In the genomic region with DNA sequence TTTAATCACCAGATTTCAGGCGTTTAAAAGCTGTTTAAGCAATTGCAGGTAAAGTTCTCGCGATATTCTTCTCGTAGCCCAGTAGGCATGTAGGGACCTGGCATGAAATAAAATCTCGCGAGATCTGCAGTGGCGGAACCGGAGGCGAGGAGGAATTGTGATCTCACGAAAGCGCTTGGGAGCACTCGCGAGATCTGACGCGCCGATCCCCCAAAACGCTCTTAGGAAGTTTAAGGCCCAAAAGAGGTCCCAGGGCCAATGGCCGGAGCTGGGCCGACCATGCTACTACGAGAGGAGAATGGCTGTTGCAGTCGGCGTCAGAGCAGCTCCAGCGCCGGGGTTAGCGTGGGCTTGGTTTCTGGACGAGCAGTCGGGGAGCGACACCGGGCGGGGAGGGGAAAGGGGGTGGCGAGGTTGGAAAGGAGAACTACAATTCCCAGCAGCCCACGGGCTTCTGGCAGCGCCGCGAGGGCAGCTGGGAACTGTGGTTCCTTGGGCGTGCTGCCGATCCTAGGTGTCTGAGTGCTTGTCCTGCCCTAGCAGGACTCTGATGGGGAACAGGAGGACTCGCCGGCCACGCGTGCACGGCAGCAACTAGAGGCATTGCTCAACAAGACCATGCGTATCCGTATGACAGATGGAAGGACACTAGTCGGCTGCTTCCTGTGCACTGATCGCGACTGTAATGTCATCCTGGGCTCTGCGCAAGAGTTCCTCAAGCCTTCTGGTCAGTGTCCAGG, we compare ENCODE assay signal across 7 mouse cellular contexts. TPM values are rescaled to one million over a fixed set of nuclear protein-coding genes. Genes with fewer than 3 reads are reported as not detected.
DNase-seq lines count a peak whose midpoint lies in the region; ATAC-seq lines count a peak whose summit lies in the region.

No protein-coding gene starts in this region.

- peaks cover 54% of the 10 kb centered on the region for H3K4me1 ChIP-seq in embryonic facial prominence, embryonic 10.5 days
- peaks cover 52% of the 10 kb centered on the region for H3K4me1 ChIP-seq in limb, embryonic 10.5 days
- peaks cover 45% of the 10 kb centered on the region for H3K4me1 ChIP-seq in midbrain, embryonic 13.5 days (replicated peaks)

- ATAC-seq in granulocyte monocyte progenitor cell, adult 5-6 weeks (replicated peaks; ENCODE audit: poor library complexity, severe bottlenecking), result peak; percentile 76
- peak; percentile 87 for ATAC-seq in midbrain, embryonic 13.5 days

- H3K9me3 ChIP-seq in embryonic facial prominence, embryonic 10.5 days, result no peaks in the 10 kb centered on the region
- H3K9me3 ChIP-seq in limb, embryonic 10.5 days (replicated peaks), result no peaks in the 10 kb centered on the region
- no peaks in the 10 kb centered on the region for H3K9me3 ChIP-seq in midbrain, embryonic 13.5 days

- H3K27me3 ChIP-seq in embryonic facial prominence, embryonic 10.5 days (replicated peaks; ENCODE audit: low read depth, poor library complexity, severe bottlenecking), result peaks cover 13% of the 10 kb centered on the region
- peaks cover 12% of the 10 kb centered on the region; the same call in 1 of the 2 replicates for H3K27me3 ChIP-seq in limb, embryonic 10.5 days (ENCODE audit: low read depth, poor library complexity, severe bottlenecking)
- H3K27me3 ChIP-seq in midbrain, embryonic 13.5 days, result peaks cover 15% of the 10 kb centered on the region

- peak overlapping the region; percentile 83 for H3K9ac ChIP-seq in midbrain, embryonic 13.5 days (replicated peaks)

- peak; percentile 97 for DNase-seq in adrenal gland, adult 8-10 months
- peak; percentile 95 for DNase-seq in embryonic facial prominence, embryonic 10.5 days (ENCODE audit: low spot score)
- DNase-seq in kidney, adult 11 months, result peak; percentile 98
- peak; percentile 93 for DNase-seq in limb, embryonic 10.5 days (ENCODE audit: low spot score)
- DNase-seq in spleen, adult 12 weeks (ENCODE audit: low spot score), result peak; percentile 96

- peak overlapping the region; percentile 85 for H3K4me2 ChIP-seq in midbrain, embryonic 13.5 days (replicated peaks)

- H3K27ac ChIP-seq in embryonic facial prominence, embryonic 10.5 days (replicated peaks), result peak overlapping the region; percentile 93
- H3K27ac ChIP-seq in limb, embryonic 10.5 days, result peak overlapping the region; percentile 98
- peak overlapping the region; percentile 97 for H3K27ac ChIP-seq in midbrain, embryonic 13.5 days

- H3K4me3 ChIP-seq in embryonic facial prominence, embryonic 10.5 days, result peak overlapping the region; percentile 71
- H3K4me3 ChIP-seq in limb, embryonic 10.5 days, result peak overlapping the region; percentile 69
- H3K4me3 ChIP-seq in midbrain, embryonic 13.5 days (replicated peaks), result peak overlapping the region; percentile 67

- peaks cover 29% of the 10 kb centered on the region for H3K36me3 ChIP-seq in embryonic facial prominence, embryonic 10.5 days (replicated peaks)
- H3K36me3 ChIP-seq in limb, embryonic 10.5 days, result peaks cover 23% of the 10 kb centered on the region
- peaks cover 26% of the 10 kb centered on the region for H3K36me3 ChIP-seq in midbrain, embryonic 13.5 days

- WGBS in embryonic facial prominence, embryonic 10.5 days, result under 1% methylated on average over 48 of the region's 48 CpGs
- WGBS in limb, embryonic 10.5 days, result under 1% methylated on average over 48 of the region's 48 CpGs
- 1% methylated on average over 48 of the region's 48 CpGs for WGBS in midbrain, embryonic 13.5 days

RNA-seq across cellular contexts. Expression of gene Cyb5d1, which starts 0.4 kb away (rescaled TPM):
- 10 to 100 TPM; 53.9 to 65.7 (median 60.5) TPM for total RNA-seq in adrenal gland, adult 8-10 months (2022)
- polyA plus RNA-seq in embryonic facial prominence, embryonic 10.5 days (2016; fragmentation: Nextera tagmentation; extraction: Ambion mirVana), result 49.3 and 50.2 TPM in 2 replicates
- 22.8 and 25.2 TPM in 2 replicates for total RNA-seq in granulocyte monocyte progenitor cell, adult 5-6 weeks (2014; fragmentation: Nextera tagmentation)
- total RNA-seq in granulocyte monocyte progenitor cell, adult 5-6 weeks (2017), result 32.7 and 38.2 TPM in 2 replicates
- polyA plus RNA-seq in limb, embryonic 10.5 days (2016; fragmentation: Nextera tagmentation; extraction: Ambion mirVana), result 45.2 and 51.6 TPM in 2 replicates
- 41.8 and 47.7 TPM in 2 replicates for polyA plus RNA-seq in midbrain, embryonic 13.5 days (2015; fragmentation: Nextera tagmentation; extraction: Ambion mirVana)

RNA-seq across cellular contexts. Expression of gene Naa38, which starts 0.5 kb away (rescaled TPM):
- 100 to 1,000 TPM; 138 to 160 (median 154) TPM for total RNA-seq in adrenal gland, adult 8-10 months (2022)
- 136 and 137 TPM in 2 replicates for polyA plus RNA-seq in embryonic facial prominence, embryonic 10.5 days (2016; fragmentation: Nextera tagmentation; extraction: Ambion mirVana)
- total RNA-seq in granulocyte monocyte progenitor cell, adult 5-6 weeks (2014; fragmentation: Nextera tagmentation), result 164 and 170 TPM in 2 replicates
- total RNA-seq in granulocyte monocyte progenitor cell, adult 5-6 weeks (2017), result 112 and 181 TPM in 2 replicates
- polyA plus RNA-seq in limb, embryonic 10.5 days (2016; fragmentation: Nextera tagmentation; extraction: Ambion mirVana), result 140 and 151 TPM in 2 replicates
- 92.2 and 105 TPM in 2 replicates for polyA plus RNA-seq in midbrain, embryonic 13.5 days (2015; fragmentation: Nextera tagmentation; extraction: Ambion mirVana)

RNA-seq across cellular contexts. Expression of gene Tmem88, which starts 2.2 kb away (rescaled TPM):
- total RNA-seq in adrenal gland, adult 8-10 months (2022), result 10 to 100 TPM in 2 of 4 experiments, 1 to 10 TPM in 2; 6.3 to 16.0 (median 10.4) TPM
- polyA plus RNA-seq in embryonic facial prominence, embryonic 10.5 days (2016; fragmentation: Nextera tagmentation; extraction: Ambion mirVana), result 19.8 and 23.1 TPM in 2 replicates
- not detected in 2 replicates for total RNA-seq in granulocyte monocyte progenitor cell, adult 5-6 weeks (2014; fragmentation: Nextera tagmentation)
- total RNA-seq in granulocyte monocyte progenitor cell, adult 5-6 weeks (2017), result 0.56 TPM in 1 of 2 replicates, not detected in the other
- polyA plus RNA-seq in limb, embryonic 10.5 days (2016; fragmentation: Nextera tagmentation; extraction: Ambion mirVana), result 23.0 and 24.7 TPM in 2 replicates
- 4.9 and 7.0 TPM in 2 replicates for polyA plus RNA-seq in midbrain, embryonic 13.5 days (2015; fragmentation: Nextera tagmentation; extraction: Ambion mirVana)

RNA-seq across cellular contexts. Expression of gene Kdm6b, which starts 17.7 kb away (rescaled TPM):
- 10 to 100 TPM; 20.4 to 44.2 (median 35.1) TPM for total RNA-seq in adrenal gland, adult 8-10 months (2022)
- polyA plus RNA-seq in embryonic facial prominence, embryonic 10.5 days (2016; fragmentation: Nextera tagmentation; extraction: Ambion mirVana), result 39.8 and 39.9 TPM in 2 replicates
- 12.1 and 14.4 TPM in 2 replicates for total RNA-seq in granulocyte monocyte progenitor cell, adult 5-6 weeks (2014; fragmentation: Nextera tagmentation)
- total RNA-seq in granulocyte monocyte progenitor cell, adult 5-6 weeks (2017), result 0.99 and 2.8 TPM in 2 replicates
- 36.6 and 40.8 TPM in 2 replicates for polyA plus RNA-seq in limb, embryonic 10.5 days (2016; fragmentation: Nextera tagmentation; extraction: Ambion mirVana)
- polyA plus RNA-seq in midbrain, embryonic 13.5 days (2015; fragmentation: Nextera tagmentation; extraction: Ambion mirVana), result 54.9 and 59.2 TPM in 2 replicates

RNA-seq across cellular contexts. Expression of gene Chd3, which starts 26.6 kb away (rescaled TPM):
- 100 to 1,000 TPM in 2 of 4 experiments, 10 to 100 TPM in 2; 89.8 to 169 (median 115) TPM for total RNA-seq in adrenal gland, adult 8-10 months (2022)
- 46.2 and 55.9 TPM in 2 replicates for polyA plus RNA-seq in embryonic facial prominence, embryonic 10.5 days (2016; fragmentation: Nextera tagmentation; extraction: Ambion mirVana)
- 37.0 and 59.8 TPM in 2 replicates for total RNA-seq in granulocyte monocyte progenitor cell, adult 5-6 weeks (2014; fragmentation: Nextera tagmentation)
- 26.9 and 37.7 TPM in 2 replicates for total RNA-seq in granulocyte monocyte progenitor cell, adult 5-6 weeks (2017)
- polyA plus RNA-seq in limb, embryonic 10.5 days (2016; fragmentation: Nextera tagmentation; extraction: Ambion mirVana), result 35.1 and 70.5 TPM in 2 replicates
- 83.5 and 91.9 TPM in 2 replicates for polyA plus RNA-seq in midbrain, embryonic 13.5 days (2015; fragmentation: Nextera tagmentation; extraction: Ambion mirVana)

Comparison
In these comparisons a context has a peak if more than half of its experiments do, and no peak if none do; other contexts are left out.
1. Peak in every context shown above with its lines: DNase-seq, ATAC-seq, H3K4me3 ChIP-seq and H3K27ac ChIP-seq.